Mouse (Mus musculus) megakaryocyte, embryonic 14.5 days (primary cell): Measurements from ENCODE around the gene Lrrc75a. TPM values are rescaled to one million over a fixed set of nuclear protein-coding genes. Genes with fewer than 3 reads are reported as not detected.

ENCODE experiments used
- H3K27me3 ChIP-seq: replicated peaks from 2 replicates; pipeline ENCODE3; 2012; ENCODE audit warnings: inconsistent platforms
- H3K36me3 ChIP-seq: replicated peaks from 2 replicates; pipeline ENCODE3; 2012; ENCODE audit warnings: low read length, inconsistent platforms, mixed read lengths
- H3K4me1 ChIP-seq: 2 replicates; pipeline ENCODE4 v1.6.1; 2012; ENCODE audit warnings: inconsistent platforms
- H3K4me3 ChIP-seq: replicated peaks from 2 replicates; pipeline ENCODE3; 2012; ENCODE audit warnings: moderate library complexity, mild to moderate bottlenecking, inconsistent platforms
- H3K9me3 ChIP-seq: 2 replicates; pipeline ENCODE4 v1.6.1; 2012; ENCODE audit warnings: inconsistent platforms
- FLI1 ChIP-seq: IDR thresholded peaks from 2 replicates; pipeline ENCODE4 v1.6.1; 2012; ENCODE audit warnings: low read length, inconsistent platforms, mixed read lengths
- GATA1 ChIP-seq: IDR thresholded peaks from 3 replicates; pipeline ENCODE4 v1.6.1; 2012; ENCODE audit warnings: mixed read lengths, low read length, inconsistent platforms, borderline replicate concordance
- polyA plus RNA-seq: library from polyadenylated mRNA; stranded (reverse); fragments of >175 nt; gene quantifications from 2 replicates; pipeline ENCODE4 v1.2.3, GENCODE M21; 2012; ENCODE audit warnings: low replicate concordance; ENCODE audit not compliant: insufficient read depth

The Lrrc75a gene
- polyA plus RNA-seq, 1 experiment = 8.6 TPM

- Histone ChIP-seq H3K9me3 (no peaks in the 10 kb centered on the region), H3K4me3 (no peak overlapping the region), H3K27me3 (no peaks in the 10 kb centered on the region), H3K4me1 (peaks cover 57% of the 10 kb centered on the region), H3K36me3 (peaks cover 70% of the 10 kb centered on the region)
- no peak for TF ChIP-seq FLI1
- no peak for TF ChIP-seq GATA1
These were observed 41.0 kb downstream of the Lrrc75a start for GRCm38 (mm10) chr11:62607170-62607951.

- no peak overlapping the region for H3K4me3 ChIP-seq
- no peaks in the 10 kb centered on the region for H3K9me3 ChIP-seq
- H3K27me3 ChIP-seq = no peaks in the 10 kb centered on the region
- TF ChIP-seq GATA1 (no peak), FLI1 (no peak)
- H3K4me1 ChIP-seq = peaks cover 64% of the 10 kb centered on the region
- H3K36me3 ChIP-seq = peaks cover 66% of the 10 kb centered on the region
These were observed 41.8 kb downstream of the Lrrc75a start for GRCm38 (mm10) chr11:62606299-62607169.

GRCm38 (mm10) chr11:62605619-62606298 is 42.6 kb downstream of the Lrrc75a start:
- Histone ChIP-seq H3K4me1 (peaks cover 65% of the 10 kb centered on the region), H3K4me3 (peak overlapping the region; percentile 31), H3K36me3 (peaks cover 74% of the 10 kb centered on the region), H3K27me3 (no peaks in the 10 kb centered on the region), H3K9me3 (no peaks in the 10 kb centered on the region)
- TF ChIP-seq FLI1 (no peak), GATA1 (no peak)

- Histone ChIP-seq H3K9me3 (no peaks in the 10 kb centered on the region), H3K36me3 (peaks cover 75% of the 10 kb centered on the region), H3K4me1 (peaks cover 65% of the 10 kb centered on the region), H3K4me3 (peak overlapping the region; percentile 40), H3K27me3 (no peaks in the 10 kb centered on the region)
- TF ChIP-seq FLI1 (no peak), GATA1 (no peak)
These were observed 43.3 kb downstream of the Lrrc75a start for GRCm38 (mm10) chr11:62604886-62605618.

- H3K36me3 ChIP-seq = peaks cover 78% of the 10 kb centered on the region
These were observed 44.1 kb downstream of the Lrrc75a start for GRCm38 (mm10) chr11:62604123-62604706.

GRCm38 (mm10) chr11:62603312-62604056 is 44.8 kb downstream of the Lrrc75a start:
- Histone ChIP-seq H3K4me3 (peak overlapping the region; percentile 97), H3K27me3 (no peaks in the 10 kb centered on the region), H3K9me3 (no peaks in the 10 kb centered on the region), H3K4me1 (peaks cover 54% of the 10 kb centered on the region), H3K36me3 (peaks cover 77% of the 10 kb centered on the region)
- TF ChIP-seq GATA1 = no peak
- TF ChIP-seq FLI1 = no peak

More at GRCm38 (mm10) chr11:62604123-62604706, 44.1 kb downstream of the Lrrc75a start:
- no peaks in the 10 kb centered on the region for H3K9me3 ChIP-seq
- TF ChIP-seq FLI1 (no peak), GATA1 (no peak)
- no peaks in the 10 kb centered on the region for H3K27me3 ChIP-seq
- H3K4me3 ChIP-seq = peak overlapping the region; percentile 97
- peaks cover 62% of the 10 kb centered on the region for H3K4me1 ChIP-seq

- Histone ChIP-seq H3K27me3 (no peaks in the 10 kb centered on the region), H3K4me3 (peak overlapping the region; percentile 97), H3K9me3 (no peaks in the 10 kb centered on the region), H3K36me3 (peaks cover 77% of the 10 kb centered on the region), H3K4me1 (peaks cover 48% of the 10 kb centered on the region)
- TF ChIP-seq GATA1 (no peak), FLI1 (no peak)
These were observed 45.6 kb downstream of the Lrrc75a start for GRCm38 (mm10) chr11:62602619-62603311.
